Mouse (Mus musculus): ENCODE data around the gene Slc35f1. TPM values are rescaled to one million over a fixed set of nuclear protein-coding genes. Genes with fewer than 3 reads are reported as not detected.
A peak's percentile ranks its signal among the peaks of the same experiment; 100 is the strongest.

Gene Slc35f1
- polyA plus RNA-seq, 1 experiment from 2014 or later = 0.93 TPM

GRCm38 (mm10) chr10:52825746-52826145, 135.4 kb downstream of the Slc35f1 start:
- no peak for ATAC-seq (ENCODE audit: low read depth)
- no peaks in the 10 kb centered on the region for H3K36me3 ChIP-seq (ENCODE audit: control insufficient read depth, insufficient read depth, low read length)
- WGBS = 76% methylated on average over 4 of the region's 4 CpGs
- H3K4me2 ChIP-seq (ENCODE audit: low read depth, low read length) = no peak overlapping the region
- no peaks in the 10 kb centered on the region for H3K9me3 ChIP-seq (ENCODE audit: control insufficient read depth, low read length)
- H3K27me3 ChIP-seq (ENCODE audit: control insufficient read depth, insufficient read depth, low read depth, low read length) = no peaks in the 10 kb centered on the region
- H3K27ac ChIP-seq (ENCODE audit: low read length) = no peak overlapping the region
- H3K9ac ChIP-seq (ENCODE audit: low read length) = no peak overlapping the region
- H3K4me1 ChIP-seq (replicated peaks; ENCODE audit: control insufficient read depth, insufficient read depth, low read length) = no peaks in the 10 kb centered on the region
- H3K4me3 ChIP-seq (ENCODE audit: low read length) = no peak overlapping the region

GRCm38 (mm10) chr10:52840819-52841218, 150.5 kb downstream of the Slc35f1 start:
- no peak for ATAC-seq (ENCODE audit: low read depth)
- H3K4me2 ChIP-seq (ENCODE audit: low read depth, low read length) = no peak overlapping the region
- H3K36me3 ChIP-seq (ENCODE audit: control insufficient read depth, insufficient read depth, low read length) = no peaks in the 10 kb centered on the region
- H3K4me3 ChIP-seq (ENCODE audit: low read length) = no peak overlapping the region
- no peaks in the 10 kb centered on the region for H3K27me3 ChIP-seq (ENCODE audit: control insufficient read depth, insufficient read depth, low read depth, low read length)
- H3K27ac ChIP-seq (ENCODE audit: low read length) = no peak overlapping the region
- H3K4me1 ChIP-seq (replicated peaks; ENCODE audit: control insufficient read depth, insufficient read depth, low read length) = no peaks in the 10 kb centered on the region
- no peak overlapping the region for H3K9ac ChIP-seq (ENCODE audit: low read length)
- H3K9me3 ChIP-seq (ENCODE audit: control insufficient read depth, low read length) = no peaks in the 10 kb centered on the region
- 73% methylated on average over 2 of the region's 2 CpGs for WGBS

GRCm38 (mm10) chr10:52851994-52852393, 161.7 kb downstream of the Slc35f1 start:
- Histone ChIP-seq H3K9ac (ENCODE audit: low read length) (no peak overlapping the region), H3K4me2 (ENCODE audit: low read depth, low read length) (no peak overlapping the region), H3K27ac (ENCODE audit: low read length) (no peak overlapping the region), H3K27me3 (ENCODE audit: control insufficient read depth, insufficient read depth, low read depth, low read length) (no peaks in the 10 kb centered on the region), H3K9me3 (ENCODE audit: control insufficient read depth, low read length) (no peaks in the 10 kb centered on the region), H3K4me1 (replicated peaks; ENCODE audit: control insufficient read depth, insufficient read depth, low read length) (no peaks in the 10 kb centered on the region), H3K4me3 (ENCODE audit: low read length) (no peak overlapping the region), H3K36me3 (ENCODE audit: control insufficient read depth, insufficient read depth, low read length) (no peaks in the 10 kb centered on the region)
- no peak for ATAC-seq (ENCODE audit: low read depth)

- Histone ChIP-seq H3K27ac (ENCODE audit: low read length) (no peak overlapping the region), H3K4me1 (replicated peaks; ENCODE audit: control insufficient read depth, insufficient read depth, low read length) (no peaks in the 10 kb centered on the region), H3K9me3 (ENCODE audit: control insufficient read depth, low read length) (no peaks in the 10 kb centered on the region), H3K4me3 (ENCODE audit: low read length) (no peak overlapping the region), H3K4me2 (ENCODE audit: low read depth, low read length) (no peak overlapping the region), H3K36me3 (ENCODE audit: control insufficient read depth, insufficient read depth, low read length) (no peaks in the 10 kb centered on the region), H3K27me3 (ENCODE audit: control insufficient read depth, insufficient read depth, low read depth, low read length) (no peaks in the 10 kb centered on the region), H3K9ac (ENCODE audit: low read length) (no peak overlapping the region)
- WGBS = 60% methylated on average over 2 of the region's 2 CpGs
- no peak for ATAC-seq (ENCODE audit: low read depth)
Measured at GRCm38 (mm10) chr10:52860851-52861250, 170.5 kb downstream of the Slc35f1 start.

- H3K27me3 ChIP-seq (ENCODE audit: control insufficient read depth, insufficient read depth, low read depth, low read length) = no peaks in the 10 kb centered on the region
- H3K36me3 ChIP-seq (ENCODE audit: control insufficient read depth, insufficient read depth, low read length) = no peaks in the 10 kb centered on the region
- no peak overlapping the region for H3K9ac ChIP-seq (ENCODE audit: low read length)
- 64% methylated on average over 5 of the region's 5 CpGs for WGBS
- H3K4me3 ChIP-seq (ENCODE audit: low read length) = no peak overlapping the region
- no peak overlapping the region for H3K4me2 ChIP-seq (ENCODE audit: low read depth, low read length)
- H3K9me3 ChIP-seq (ENCODE audit: control insufficient read depth, low read length) = no peaks in the 10 kb centered on the region
- H3K27ac ChIP-seq (ENCODE audit: low read length) = no peak overlapping the region
- no peak for ATAC-seq (ENCODE audit: low read depth)
- no peaks in the 10 kb centered on the region for H3K4me1 ChIP-seq (replicated peaks; ENCODE audit: control insufficient read depth, insufficient read depth, low read length)
Measured at GRCm38 (mm10) chr10:52864936-52865335, 174.6 kb downstream of the Slc35f1 start.

- Histone ChIP-seq H3K27ac (ENCODE audit: low read length) (no peak overlapping the region), H3K4me3 (ENCODE audit: low read length) (no peak overlapping the region), H3K9ac (ENCODE audit: low read length) (no peak overlapping the region), H3K27me3 (ENCODE audit: control insufficient read depth, insufficient read depth, low read depth, low read length) (no peaks in the 10 kb centered on the region), H3K4me1 (replicated peaks; ENCODE audit: control insufficient read depth, insufficient read depth, low read length) (no peaks in the 10 kb centered on the region), H3K36me3 (ENCODE audit: control insufficient read depth, insufficient read depth, low read length) (no peaks in the 10 kb centered on the region), H3K4me2 (ENCODE audit: low read depth, low read length) (no peak overlapping the region), H3K9me3 (ENCODE audit: control insufficient read depth, low read length) (no peaks in the 10 kb centered on the region)
- no peak for ATAC-seq (ENCODE audit: low read depth)
Measured at GRCm38 (mm10) chr10:52871110-52871509, 180.8 kb downstream of the Slc35f1 start.

GRCm38 (mm10) chr10:52874133-52874532, 183.8 kb downstream of the Slc35f1 start:
- no peaks in the 10 kb centered on the region for H3K9me3 ChIP-seq (ENCODE audit: control insufficient read depth, low read length)
- H3K4me1 ChIP-seq (replicated peaks; ENCODE audit: control insufficient read depth, insufficient read depth, low read length) = no peaks in the 10 kb centered on the region
- 51% methylated on average over 9 of the region's 9 CpGs for WGBS
- no peak overlapping the region for H3K4me3 ChIP-seq (ENCODE audit: low read length)
- ATAC-seq (ENCODE audit: low read depth) = peak; percentile 59
- peak overlapping the region; percentile 54 for H3K27ac ChIP-seq (ENCODE audit: low read length)
- H3K36me3 ChIP-seq (ENCODE audit: control insufficient read depth, insufficient read depth, low read length) = no peaks in the 10 kb centered on the region
- H3K27me3 ChIP-seq (ENCODE audit: control insufficient read depth, insufficient read depth, low read depth, low read length) = no peaks in the 10 kb centered on the region
- H3K9ac ChIP-seq (ENCODE audit: low read length) = no peak overlapping the region
- H3K4me2 ChIP-seq (ENCODE audit: low read depth, low read length) = no peak overlapping the region

GRCm38 (mm10) chr10:52874712-52875111, 184.4 kb downstream of the Slc35f1 start:
- Histone ChIP-seq H3K4me1 (replicated peaks; ENCODE audit: control insufficient read depth, insufficient read depth, low read length) (no peaks in the 10 kb centered on the region), H3K27me3 (ENCODE audit: control insufficient read depth, insufficient read depth, low read depth, low read length) (no peaks in the 10 kb centered on the region), H3K4me3 (ENCODE audit: low read length) (no peak overlapping the region), H3K9ac (ENCODE audit: low read length) (no peak overlapping the region), H3K4me2 (ENCODE audit: low read depth, low read length) (no peak overlapping the region), H3K27ac (ENCODE audit: low read length) (0 out of 2 replicates have a peak overlapping the region, but pooled peaks have one; percentile 54), H3K9me3 (ENCODE audit: control insufficient read depth, low read length) (no peaks in the 10 kb centered on the region), H3K36me3 (ENCODE audit: control insufficient read depth, insufficient read depth, low read length) (no peaks in the 10 kb centered on the region)
- ATAC-seq (ENCODE audit: low read depth) = peak; percentile 95

- WGBS = 66% methylated on average over 6 of the region's 6 CpGs
- H3K27me3 ChIP-seq (ENCODE audit: control insufficient read depth, insufficient read depth, low read depth, low read length) = no peaks in the 10 kb centered on the region
- H3K4me2 ChIP-seq (ENCODE audit: low read depth, low read length) = no peak overlapping the region
- H3K9ac ChIP-seq (ENCODE audit: low read length) = no peak overlapping the region
- H3K4me3 ChIP-seq (ENCODE audit: low read length) = no peak overlapping the region
- ATAC-seq (ENCODE audit: low read depth) = no peak
- H3K27ac ChIP-seq (ENCODE audit: low read length) = no peak overlapping the region
- H3K9me3 ChIP-seq (ENCODE audit: control insufficient read depth, low read length) = no peaks in the 10 kb centered on the region
- no peaks in the 10 kb centered on the region for H3K4me1 ChIP-seq (replicated peaks; ENCODE audit: control insufficient read depth, insufficient read depth, low read length)
- no peaks in the 10 kb centered on the region for H3K36me3 ChIP-seq (ENCODE audit: control insufficient read depth, insufficient read depth, low read length)
Measured at GRCm38 (mm10) chr10:52877263-52878021, 187.1 kb downstream of the Slc35f1 start.

All from lung, embryonic 16.5 days (tissue).